Mouse (Mus musculus) MEL (cell line): ENCODE measurements around the gene Asb3. TPM values are rescaled to one million over a fixed set of nuclear protein-coding genes. Genes with fewer than 3 reads are reported as not detected.
A peak's percentile ranks its signal among the peaks of the same experiment; 100 is the strongest.

Experiments used
- DNase-seq: peaks from one replicate; pipeline ENCODE4 v3.0.0; 2011; ENCODE audit warnings: low read depth, low spot score
- H3K27ac ChIP-seq: 2 replicates; pipeline ENCODE4 v1.5.1; 2012; ENCODE audit warnings: low read depth, mild to moderate bottlenecking, control low read depth, low read length, moderate library complexity; ENCODE audit not compliant: control insufficient read depth
- H3K27me3 ChIP-seq, 2 experiments: fragments of 150-350 bp in 1 of 2; sonication (generic) in 1 of 2; 2 replicates each; pipeline ENCODE4 v1.6.1; 2012; ENCODE audit warnings: low read length in 2 of 2, mild to moderate bottlenecking in 2 of 2, improper control_type of control experiment in 1 of 2, moderate library complexity in 1 of 2; ENCODE audit not compliant: insufficient read depth in 2 of 2, control insufficient read depth in 1 of 2
- H3K36me3 ChIP-seq, 2 experiments: 2 replicates each; pipeline ENCODE4 v1.6.1; 2012 to 2014; ENCODE audit warnings: low read length in 2 of 2, improper control_type of control experiment in 1 of 2, inconsistent platforms in 1 of 2, mild to moderate bottlenecking in 1 of 2; ENCODE audit not compliant: insufficient read depth in 2 of 2, control insufficient read depth in 1 of 2
- H3K4me1 ChIP-seq, 2 experiments: fragments of 150-350 bp in 1 of 2; sonication (generic) in 1 of 2; 2 replicates each; pipeline ENCODE4 v1.6.1; 2012; ENCODE audit warnings: low read length in 2 of 2, improper control_type of control experiment in 1 of 2, mild to moderate bottlenecking in 1 of 2; ENCODE audit not compliant: insufficient read depth in 2 of 2, control insufficient read depth in 1 of 2
- H3K4me3 ChIP-seq, 2 experiments: fragments of 150-350 bp in 1 of 2; sonication (generic) in 1 of 2; 2 replicates each; pipeline ENCODE4 v1.5.1; 2012; ENCODE audit warnings: low read depth in 2 of 2, low read length in 2 of 2, mild to moderate bottlenecking in 2 of 2, moderate library complexity in 2 of 2, control low read depth in 1 of 2, improper control_type of control experiment in 1 of 2; ENCODE audit not compliant: control insufficient read depth in 1 of 2, insufficient read depth in 1 of 2
- H3K79me2 ChIP-seq: 2 replicates; pipeline ENCODE4 v1.6.1; 2012; ENCODE audit warnings: mild to moderate bottlenecking, low read length, moderate library complexity; ENCODE audit not compliant: control insufficient read depth, poor library complexity, insufficient read depth
- H3K9ac ChIP-seq: 2 replicates; pipeline ENCODE4 v1.6.1; 2012; ENCODE audit warnings: low read depth, mild to moderate bottlenecking, control low read depth, low read length, moderate library complexity; ENCODE audit not compliant: control insufficient read depth, poor library complexity, severe bottlenecking
- H3K9me3 ChIP-seq: fragments of 150-350 bp; sonication (generic); replicated peaks from 2 replicates; pipeline ENCODE4 v1.6.1; 2012; ENCODE audit warnings: mild to moderate bottlenecking, low read length, improper control_type of control experiment, moderate library complexity; ENCODE audit not compliant: insufficient read depth
- CHD2 ChIP-seq: IDR thresholded peaks from 2 replicates; pipeline ENCODE4 v1.6.1; 2011; ENCODE audit warnings: low read length, improper control_type of control experiment
- E2F4 ChIP-seq: IDR thresholded peaks from 2 replicates; pipeline ENCODE4 v1.6.1; 2011; ENCODE audit warnings: low read depth, low read length, improper control_type of control experiment, borderline replicate concordance
- GABPA ChIP-seq: IDR thresholded peaks from 2 replicates; pipeline ENCODE4 v1.6.1; 2012; ENCODE audit warnings: low read depth, mild to moderate bottlenecking, inconsistent platforms, low read length, improper control_type of control experiment, moderate library complexity
- HCFC1 ChIP-seq: IDR thresholded peaks from 2 replicates; pipeline ENCODE4 v1.6.1; 2012; ENCODE audit warnings: low read depth, mild to moderate bottlenecking, inconsistent platforms, low read length, improper control_type of control experiment, moderate library complexity
- JUND ChIP-seq: IDR thresholded peaks from 2 replicates; pipeline ENCODE4 v1.6.1; 2011; ENCODE audit warnings: low read depth, mild to moderate bottlenecking, improper control_type of control experiment, low read length
- KAT2A ChIP-seq: conservative IDR thresholded peaks from 2 replicates; pipeline ENCODE4 v1.6.1; 2012; ENCODE audit warnings: low read depth, low read length, improper control_type of control experiment, inconsistent platforms
- MAFK ChIP-seq: IDR thresholded peaks from 2 replicates; pipeline ENCODE4 v1.6.1; 2011; ENCODE audit warnings: low read depth, mild to moderate bottlenecking, low read length, improper control_type of control experiment, borderline replicate concordance
- MYC ChIP-seq: IDR thresholded peaks from 2 replicates; pipeline ENCODE4 v1.6.1; 2011; ENCODE audit warnings: low read depth, mild to moderate bottlenecking, low read length, improper control_type of control experiment, moderate library complexity
- POLR2AphosphoS2 ChIP-seq: IDR thresholded peaks from 2 replicates; pipeline ENCODE4 v1.6.1; 2011; ENCODE audit warnings: low read length, improper control_type of control experiment
- RAD21 ChIP-seq: IDR thresholded peaks from 2 replicates; pipeline ENCODE4 v1.6.1; 2011; ENCODE audit warnings: mild to moderate bottlenecking, low read depth, low read length, improper control_type of control experiment
- SIN3A ChIP-seq: IDR thresholded peaks from 2 replicates; pipeline ENCODE4 v1.6.1; 2012; ENCODE audit warnings: low read length, improper control_type of control experiment, inconsistent platforms
- SMC3 ChIP-seq: IDR thresholded peaks from 2 replicates; pipeline ENCODE4 v1.6.1; 2011; ENCODE audit warnings: low read depth, low read length, improper control_type of control experiment
- UBTF ChIP-seq: IDR thresholded peaks from 2 replicates; pipeline ENCODE4 v1.6.1; 2012; ENCODE audit warnings: low read depth, mild to moderate bottlenecking, inconsistent platforms, low read length, improper control_type of control experiment, moderate library complexity, borderline replicate concordance; ENCODE audit not compliant: insufficient read depth
- USF1 ChIP-seq: IDR thresholded peaks from 2 replicates; pipeline ENCODE4 v1.6.1; 2014; ENCODE audit warnings: low read depth, mild to moderate bottlenecking, inconsistent platforms, low read length, improper control_type of control experiment, moderate library complexity
- USF2 ChIP-seq, 2 experiments: IDR thresholded peaks; 2 replicates each; pipeline ENCODE4 v1.6.1; 2011 to 2012; ENCODE audit warnings: improper control_type of control experiment in 2 of 2, low read length in 2 of 2, borderline replicate concordance in 1 of 2, inconsistent platforms in 1 of 2, low read depth in 1 of 2, mild to moderate bottlenecking in 1 of 2; ENCODE audit not compliant: insufficient read depth in 1 of 2
- polyA plus RNA-seq, 2 experiments: library from polyadenylated mRNA; stranded (reverse) in 1 of 2; unstranded in 1 of 2; fragments of >175 nt in 1 of 2; fragments of >200 nt in 1 of 2; gene quantifications; 2 replicates each; pipeline versions ENCODE4 v1.2.1 to v1.2.4; 2012; ENCODE audit warnings: low replicate concordance in 2 of 2, low read depth in 1 of 2; ENCODE audit not compliant: insufficient read length in 2 of 2, insufficient read depth in 1 of 2, missing spikeins in 1 of 2
- total RNA-seq: library from RNA; depleted of rRNA; stranded (reverse); fragments of 300-350 nt; gene quantifications from 2 replicates; pipeline ENCODE4 v1.2.3, GENCODE M21; 2012

Gene Asb3
- total and polyA plus RNA-seq, 3 experiments, result 7.9 to 14.3 TPM; not detected in 1

- no peak for TF ChIP-seq RAD21
Observed at GRCm38 (mm10) chr11:30928079-30928478, 42.9 kb downstream of the Asb3 start (continued).

GRCm38 (mm10) chr11:30928498-30928897 is 43.3 kb downstream of the Asb3 start:
- Histone ChIP-seq H3K79me2 (no peaks in the 10 kb centered on the region), H3K4me1 (peaks cover 25% of the 10 kb centered on the region in 2 experiments), H3K36me3 (peaks cover 6 to 43% of the 10 kb centered on the region in 2 experiments), H3K27ac (peak overlapping the region; percentile 20), H3K9ac (no peak overlapping the region), H3K9me3 (no peaks in the 10 kb centered on the region), H3K4me3 (no peak overlapping the region), H3K27me3 (no peaks in the 10 kb centered on the region)
- DNase-seq, result no peak
- TF ChIP-seq POLR2AphosphoS2 (no peak), SMC3 (no peak), E2F4 (no peak), SIN3A (no peak), UBTF (no peak), CHD2 (no peak), USF2 (IDR thresholded peaks at IDR 0.05; ENCODE audit: borderline replicate concordance in 1 of 2, insufficient read depth in 1 of 2, low read depth in 1 of 2, low read length in 2 of 2) (no peak), GABPA (no peak), RAD21 (no peak), MYC (no peak), JUND (no peak), USF1 (no peak), KAT2A (no peak), MAFK (no peak)
- TF ChIP-seq, all 39 proteins: peak for 0

- H3K36me3 ChIP-seq, result peaks cover 0 to 41% of the 10 kb centered on the region in 2 experiments; a peak in 2 of 4 replicates
Observed at GRCm38 (mm10) chr11:30943522-30943921, 58.3 kb downstream of the Asb3 start.

More at GRCm38 (mm10) chr11:30943522-30943921, 58.3 kb downstream of the Asb3 start:
- Histone ChIP-seq H3K4me1 (no peaks in the 10 kb centered on the region), H3K4me3 (no peak overlapping the region), H3K9ac (no peak overlapping the region), H3K27me3 (no peaks in the 10 kb centered on the region), H3K9me3 (no peaks in the 10 kb centered on the region), H3K27ac (no peak overlapping the region), H3K79me2 (no peaks in the 10 kb centered on the region)
- no peak for TF ChIP-seq HCFC1
- no peak for DNase-seq
